Mouse (Mus musculus) heart, postnatal 0 days (tissue): Measurements from ENCODE around the gene Gm10147. TPM values are rescaled to one million over a fixed set of nuclear protein-coding genes. Genes with fewer than 3 reads are reported as not detected.
"Not testable (repeated sequence)": the region's sequence is repeated elsewhere in the genome, so short reads cannot be mapped to it uniquely, and the experiment has no call there.

Experiments
- ATAC-seq: fragments of 200-750 bp; cut with Nextera tagmentation; 2 replicates; pipeline ENCODE4 v1.8.0; 2017; ENCODE audit warnings: low read depth, moderate number of reproducible peaks, moderate library complexity; ENCODE audit not compliant: insufficient read depth
- DNase-seq: peaks from one replicate; pipeline ENCODE4 v3.0.0-alpha.2; 2016; ENCODE audit warnings: low spot score
- H3K27ac ChIP-seq: fragments of 300-500 bp; sonication (generic); 2 replicates; pipeline ENCODE4 v1.5.1; 2014; ENCODE audit warnings: low read depth, mild to moderate bottlenecking
- H3K27me3 ChIP-seq: fragments of 300-500 bp; sonication (generic); 2 replicates; pipeline ENCODE4 v1.6.1; 2014; ENCODE audit warnings: low read length, mixed read lengths; ENCODE audit not compliant: control insufficient read depth, insufficient read depth
- H3K36me3 ChIP-seq: fragments of 300-500 bp; sonication (generic); replicated peaks from 2 replicates; pipeline ENCODE4 v1.6.1; 2014; ENCODE audit warnings: low read length, mixed read lengths; ENCODE audit not compliant: control insufficient read depth, insufficient read depth
- H3K4me1 ChIP-seq: fragments of 300-500 bp; sonication (generic); 2 replicates; pipeline ENCODE4 v1.6.1; 2014; ENCODE audit warnings: antibody characterized with exemption; ENCODE audit not compliant: control insufficient read depth, insufficient read depth
- H3K4me2 ChIP-seq: fragments of 300-500 bp; sonication (generic); 2 replicates; pipeline ENCODE4 v1.6.1; 2014; ENCODE audit warnings: low read depth, mild to moderate bottlenecking, low read length, moderate library complexity
- H3K4me3 ChIP-seq: fragments of 300-500 bp; sonication (generic); 2 replicates; pipeline ENCODE4 v1.5.1; 2014; ENCODE audit warnings: low read depth, low read length
- H3K9ac ChIP-seq: fragments of 300-500 bp; sonication (generic); replicated peaks from 2 replicates; pipeline ENCODE4 v1.6.1; 2014; ENCODE audit warnings: low read depth, low read length, mixed read lengths
- H3K9me3 ChIP-seq: fragments of 300-500 bp; sonication (generic); replicated peaks from 2 replicates; pipeline ENCODE4 v1.6.1; 2016; ENCODE audit warnings: low read length; ENCODE audit not compliant: control insufficient read depth
- WGBS: fragments of 180-500 bp; shearing (Covaris S2); extraction: QIAGEN DNeasy Blood & Tissue Kit; methylation state at CpG from one replicate; pipeline ENCODE4 v1.1.7; 2014; 5-methylcytosine and 5-hydroxymethylcytosine counted together
- microRNA-seq: library from miRNA; unstranded; fragments of <30 nt; microRNA quantifications from one replicate; pipeline ENCODE4, GENCODE M21; 2016
- polyA plus RNA-seq: library from polyadenylated mRNA; unstranded; fragments of >200 nt; fragmentation: Nextera tagmentation; extraction: Ambion mirVana; gene quantifications from 2 replicates; pipeline ENCODE4 v1.2.1, GENCODE M21; 2015
- total RNA-seq: library from RNA; depleted of rRNA; stranded (reverse); fragments of >200 nt; gene quantifications from 2 replicates; pipeline ENCODE4 v1.2.3, GENCODE M21; 2014; ENCODE audit warnings: low replicate concordance; rRNA removed

Gene Gm10147
- total RNA-seq (not detected in 2 replicates), polyA plus RNA-seq (not detected in 2 replicates)

- not testable (repeated sequence) for DNase-seq, H3K27ac ChIP-seq, H3K9me3 ChIP-seq, H3K4me3 ChIP-seq, H3K9ac ChIP-seq, H3K36me3 ChIP-seq, ATAC-seq, H3K4me2 ChIP-seq, H3K27me3 ChIP-seq, H3K4me1 ChIP-seq
- no CpG with 5 or more reads among the region's 7 CpGs for WGBS
These were observed at the start of gene Gm10147 for GRCm38 (mm10) chrX:28607742-28608141. Gene Gm10147, minus strand, starts transcription at chrX:28607842.

Small RNA genes lying within 50 kb of the gene (microRNA-seq; reads per million reads assigned to microRNA genes)
- not detected for gene Gm44499
